In genomic region chr1:58448396-58448795, GRCm38 (mm10) we compare ENCODE assay signal across 27 mouse cellular contexts. TPM values are rescaled to one million over a fixed set of nuclear protein-coding genes. Genes with fewer than 3 reads are reported as not detected.
A peak's percentile ranks its signal among the peaks of the same experiment; 100 is the strongest.
DNase-seq lines count a peak whose midpoint lies in the region; ATAC-seq and TF ChIP-seq lines count a peak whose summit lies in the region.
"Had no signal": no experiment of that assay in that cellular context is flagged by ENCODE, and none has a peak within 500 bp of the region (broad histone marks: within the 10 kb centered on the region; RNA-seq: fewer than 3 reads in every experiment).

No protein-coding gene starts in this region.

- H3K9ac ChIP-seq in intestine, postnatal 0 days (ENCODE audit: low read depth, low read length), result no peak overlapping the region
- H3K9ac ChIP-seq in intestine, embryonic 16.5 days (ENCODE audit: low read depth, low read length), result no peak overlapping the region
- H3K9ac ChIP-seq: forebrain, embryonic 15.5 days; heart, embryonic 12.5 days; limb, embryonic 12.5 days; liver, embryonic 12.5 days; neural tube, embryonic 13.5 days had no signal

- H3K4me1 ChIP-seq in intestine, postnatal 0 days (replicated peaks; ENCODE audit: control insufficient read depth, insufficient read depth, low read length), result 0 out of 2 replicates have a peak, but pooled peaks cover 6% of the 10 kb centered on the region
- peaks cover 5% of the 10 kb centered on the region for H3K4me1 ChIP-seq in intestine, embryonic 16.5 days (ENCODE audit: control insufficient read depth, insufficient read depth, low read length)

- no peak overlapping the region for H3K4me3 ChIP-seq in intestine, postnatal 0 days (ENCODE audit: low read depth, low read length)
- no peak overlapping the region for H3K4me3 ChIP-seq in intestine, embryonic 16.5 days (ENCODE audit: low read length)
- H3K4me3 ChIP-seq: embryonic facial prominence, embryonic 10.5 days; forebrain, embryonic 15.5 days; heart, embryonic 12.5 days; limb, embryonic 12.5 days; liver, embryonic 12.5 days; midbrain, embryonic 10.5 days; myocyte; neural tube, embryonic 13.5 days had no signal

- peak; percentile 3 for DNase-seq in retina, embryonic 14.5 days (ENCODE audit: low spot score)
- DNase-seq in retina, postnatal 1 day, result no peak
- DNase-seq in ZHBTc4 (ENCODE audit: low read depth, low spot score), result peak; percentile 48
- DNase-seq in thymus, postnatal 10 days (ENCODE audit: low spot score in 2 of 2), result no peak
- DNase-seq: adrenal gland, postnatal 25 days; B cell, adult 2 months; cerebellum, adult 9-10 months; gastrocnemius, postnatal 14 days; heart, adult 11 months; heart, postnatal 10 days; lung, adult 2 months; lung, postnatal 36 days; right cerebral cortex, adult 18-20 months; thymus, adult 2 months had no signal

- no peak overlapping the region for H3K4me2 ChIP-seq in intestine, postnatal 0 days (replicated peaks; ENCODE audit: low read depth)
- H3K4me2 ChIP-seq in intestine, embryonic 16.5 days (ENCODE audit: low read depth, low read length), result no peak overlapping the region
- H3K4me2 ChIP-seq: forebrain, embryonic 15.5 days; heart, embryonic 12.5 days; limb, embryonic 12.5 days; liver, embryonic 12.5 days; neural tube, embryonic 13.5 days had no signal

- WGBS in intestine, postnatal 0 days, result 86% methylated on average over 7 of the region's 7 CpGs
- 81% methylated on average over 7 of the region's 7 CpGs for WGBS in intestine, embryonic 16.5 days

- no peak overlapping the region for H3K27ac ChIP-seq in intestine, postnatal 0 days (ENCODE audit: low read depth, low read length)
- H3K27ac ChIP-seq in intestine, embryonic 16.5 days (ENCODE audit: low read length), result no peak overlapping the region
- H3K27ac ChIP-seq: embryonic facial prominence, embryonic 10.5 days; forebrain, embryonic 15.5 days; hindbrain, postnatal 0 days; limb, embryonic 12.5 days; liver, embryonic 12.5 days; midbrain, embryonic 10.5 days; neural tube, embryonic 13.5 days had no signal

- H3K27me3 ChIP-seq in intestine, postnatal 0 days (replicated peaks; ENCODE audit: control insufficient read depth, insufficient read depth, low read length), result no peaks in the 10 kb centered on the region
- H3K27me3 ChIP-seq in intestine, embryonic 16.5 days (replicated peaks; ENCODE audit: control insufficient read depth, insufficient read depth, low read length), result no peaks in the 10 kb centered on the region
- H3K27me3 ChIP-seq: forebrain, embryonic 15.5 days; heart, embryonic 12.5 days; limb, embryonic 12.5 days; liver, embryonic 12.5 days; neural tube, embryonic 13.5 days had no signal

- H3K9me3 ChIP-seq in intestine, postnatal 0 days (ENCODE audit: control insufficient read depth), result no peaks in the 10 kb centered on the region
- no peaks in the 10 kb centered on the region for H3K9me3 ChIP-seq in intestine, embryonic 16.5 days (ENCODE audit: control insufficient read depth, low read length)
- H3K9me3 ChIP-seq: embryonic facial prominence, embryonic 10.5 days; forebrain, embryonic 15.5 days; heart, embryonic 12.5 days; limb, embryonic 12.5 days; liver, embryonic 12.5 days; midbrain, embryonic 10.5 days; neural tube, embryonic 13.5 days had no signal

- 0 out of 2 replicates have a peak, but pooled peaks have one; percentile 16 for TF ChIP-seq CTCF in intestine, postnatal 0 days (IDR thresholded peaks at IDR 0.05; ENCODE audit: low read depth)

- no peak for ATAC-seq in intestine, postnatal 0 days
- ATAC-seq in intestine, embryonic 16.5 days, result no peak
- no peak for ATAC-seq in activated CD4-positive, CD25-positive, alpha-beta regulatory T cell, adult 4 months
- ATAC-seq: forebrain, embryonic 15.5 days; hindbrain, postnatal 0 days; liver, embryonic 12.5 days; midbrain, embryonic 16.5 days had no signal

- peaks cover 33% of the 10 kb centered on the region for H3K36me3 ChIP-seq in intestine, postnatal 0 days (ENCODE audit: control insufficient read depth, insufficient read depth)
- H3K36me3 ChIP-seq in intestine, embryonic 16.5 days (ENCODE audit: control insufficient read depth, insufficient read depth, low read length), result 0 out of 2 replicates have a peak, but pooled peaks cover 6% of the 10 kb centered on the region

RNA-seq across cellular contexts. Expression of gene Ppil3, which starts 3.1 kb away (rescaled TPM):
- 24.6 and 28.0 TPM in 2 replicates for polyA plus RNA-seq in intestine, postnatal 0 days (2015; fragmentation: Nextera tagmentation; extraction: Ambion mirVana)
- polyA plus RNA-seq in intestine, embryonic 16.5 days (2015; fragmentation: Nextera tagmentation; extraction: Ambion mirVana), result 40.9 and 53.6 TPM in 2 replicates
- 10 to 100 TPM; 61.9 to 77.3 TPM for polyA plus RNA-seq in activated CD4-positive, CD25-positive, alpha-beta regulatory T cell, adult 4 months (2017; shearing (Covaris generic))

RNA-seq across cellular contexts. Expression of gene Nif3l1, which starts 3.4 kb away (rescaled TPM):
- polyA plus RNA-seq in intestine, postnatal 0 days (2015; fragmentation: Nextera tagmentation; extraction: Ambion mirVana), result 24.9 TPM in 2 replicates
- polyA plus RNA-seq in intestine, embryonic 16.5 days (2015; fragmentation: Nextera tagmentation; extraction: Ambion mirVana), result 35.6 and 37.7 TPM in 2 replicates
- polyA plus RNA-seq in activated CD4-positive, CD25-positive, alpha-beta regulatory T cell, adult 4 months (2017; shearing (Covaris generic)), result 10 to 100 TPM; 40.1 to 58.3 TPM

RNA-seq across cellular contexts. Expression of gene Clk1, which starts 24.5 kb away (rescaled TPM):
- polyA plus RNA-seq in intestine, postnatal 0 days (2015; fragmentation: Nextera tagmentation; extraction: Ambion mirVana), result 95.8 and 103 TPM in 2 replicates
- polyA plus RNA-seq in intestine, embryonic 16.5 days (2015; fragmentation: Nextera tagmentation; extraction: Ambion mirVana), result 131 and 137 TPM in 2 replicates
- 100 to 1,000 TPM; 355 to 452 TPM for polyA plus RNA-seq in activated CD4-positive, CD25-positive, alpha-beta regulatory T cell, adult 4 months (2017; shearing (Covaris generic))

RNA-seq across cellular contexts. Expression of gene Bzw1, which starts 55.7 kb away (rescaled TPM):
- polyA plus RNA-seq in intestine, postnatal 0 days (2015; fragmentation: Nextera tagmentation; extraction: Ambion mirVana), result 207 and 216 TPM in 2 replicates
- polyA plus RNA-seq in intestine, embryonic 16.5 days (2015; fragmentation: Nextera tagmentation; extraction: Ambion mirVana), result 261 and 276 TPM in 2 replicates
- polyA plus RNA-seq in activated CD4-positive, CD25-positive, alpha-beta regulatory T cell, adult 4 months (2017; shearing (Covaris generic)), result 100 to 1,000 TPM; 406 to 458 TPM

RNA-seq across cellular contexts. Expression of gene Orc2, which starts 56.5 kb away (rescaled TPM):
- polyA plus RNA-seq in intestine, postnatal 0 days (2015; fragmentation: Nextera tagmentation; extraction: Ambion mirVana), result 8.1 and 9.3 TPM in 2 replicates
- 14.6 and 20.3 TPM in 2 replicates for polyA plus RNA-seq in intestine, embryonic 16.5 days (2015; fragmentation: Nextera tagmentation; extraction: Ambion mirVana)
- 10 to 100 TPM; 14.5 to 24.7 TPM for polyA plus RNA-seq in activated CD4-positive, CD25-positive, alpha-beta regulatory T cell, adult 4 months (2017; shearing (Covaris generic))

Comparison
In these comparisons a context has a peak if more than half of its experiments do, and no peak if none do; other contexts are left out.
1. DNase-seq: peak in retina, embryonic 14.5 days (single experiment) and ZHBTc4 (single experiment); none in retina, postnatal 1 day (single experiment) and thymus, postnatal 10 days (0 of 2).